Mouse (Mus musculus) ES-Bruce4 (cell line): ENCODE data around the gene Filip1l. TPM values are rescaled to one million over a fixed set of nuclear protein-coding genes. Genes with fewer than 3 reads are reported as not detected.

Experiments
- H3K27ac ChIP-seq: 2 replicates; pipeline ENCODE4 v1.5.1; 2012; ENCODE audit warnings: low read length, inconsistent platforms; ENCODE audit not compliant: insufficient read depth
- H3K27me3 ChIP-seq: 2 replicates; pipeline ENCODE4 v1.6.1; 2012; ENCODE audit warnings: mild to moderate bottlenecking, low read length, inconsistent platforms; ENCODE audit not compliant: control insufficient read depth, poor library complexity, insufficient read depth, severe bottlenecking
- H3K36me3 ChIP-seq: 2 replicates; pipeline ENCODE4 v1.6.1; 2012; ENCODE audit warnings: inconsistent platforms, mild to moderate bottlenecking, low read length, moderate library complexity; ENCODE audit not compliant: control insufficient read depth, poor library complexity, insufficient read depth, severe bottlenecking
- H3K4me1 ChIP-seq: one replicate; pipeline ENCODE4 v1.8.1; 2011; ENCODE audit warnings: low read length; ENCODE audit not compliant: control insufficient read depth, insufficient read depth
- H3K4me3 ChIP-seq: 2 replicates; pipeline ENCODE4 v1.5.1; 2011; ENCODE audit warnings: low read depth, mild to moderate bottlenecking, low read length
- H3K9ac ChIP-seq: 2 replicates; pipeline ENCODE4 v1.6.1; 2012; ENCODE audit warnings: low read depth, mild to moderate bottlenecking, inconsistent platforms; ENCODE audit not compliant: poor library complexity, severe bottlenecking
- H3K9me3 ChIP-seq: replicated peaks from 2 replicates; pipeline ENCODE4 v1.6.1; 2012; ENCODE audit warnings: mild to moderate bottlenecking, low read length, inconsistent platforms; ENCODE audit not compliant: control insufficient read depth, poor library complexity, insufficient read depth, severe bottlenecking
- CTCF ChIP-seq: IDR thresholded peaks from one replicate; pipeline ENCODE4 v1.8.1; 2011; ENCODE audit warnings: low read depth, low read length
- EP300 ChIP-seq: IDR thresholded peaks from 2 replicates; pipeline ENCODE4 v1.6.1; 2011; ENCODE audit warnings: low read depth, low read length; ENCODE audit not compliant: insufficient read depth
- POLR2A ChIP-seq: IDR thresholded peaks from one replicate; pipeline ENCODE4 v1.8.1; 2011; ENCODE audit warnings: low read length; ENCODE audit not compliant: insufficient read depth
- polyA plus RNA-seq: library from polyadenylated mRNA; stranded (reverse); fragments of >200 nt; gene quantifications from 2 replicates; pipeline ENCODE4 v1.2.4, GENCODE M21; 2011; ENCODE audit warnings: low read depth; ENCODE audit not compliant: missing spikeins, insufficient read depth, insufficient read length

Gene Filip1l
- polyA plus RNA-seq, 1 experiment = 2.0 TPM

DNA sequence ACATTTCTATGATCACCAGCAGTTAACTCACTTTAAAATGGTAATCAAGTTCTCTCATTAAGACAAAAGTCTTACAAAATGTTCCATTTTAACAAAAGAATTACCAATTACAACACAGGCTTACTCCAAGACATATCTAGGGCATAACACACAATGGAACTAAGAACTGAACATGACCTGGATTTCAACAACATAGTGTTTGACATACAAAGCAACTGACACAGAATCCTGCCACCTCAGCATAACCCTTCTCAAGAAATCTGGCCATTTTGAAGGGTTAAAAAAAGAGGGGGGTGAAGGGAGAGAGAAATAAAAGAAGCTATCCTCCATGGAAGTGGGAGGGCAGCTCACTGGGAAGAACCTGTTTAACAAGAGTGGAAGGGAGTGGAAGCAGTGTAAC lies 248.1 kb downstream of the Filip1l start:
- Histone ChIP-seq H3K9ac (no peak overlapping the region), H3K9me3 (no peaks in the 10 kb centered on the region), H3K27me3 (no peaks in the 10 kb centered on the region), H3K4me1 (no peaks in the 10 kb centered on the region), H3K36me3 (no peaks in the 10 kb centered on the region), H3K27ac (no peak overlapping the region), H3K4me3 (no peak overlapping the region)
- TF ChIP-seq CTCF (no peak), POLR2A (no peak), EP300 (no peak)

DNA sequence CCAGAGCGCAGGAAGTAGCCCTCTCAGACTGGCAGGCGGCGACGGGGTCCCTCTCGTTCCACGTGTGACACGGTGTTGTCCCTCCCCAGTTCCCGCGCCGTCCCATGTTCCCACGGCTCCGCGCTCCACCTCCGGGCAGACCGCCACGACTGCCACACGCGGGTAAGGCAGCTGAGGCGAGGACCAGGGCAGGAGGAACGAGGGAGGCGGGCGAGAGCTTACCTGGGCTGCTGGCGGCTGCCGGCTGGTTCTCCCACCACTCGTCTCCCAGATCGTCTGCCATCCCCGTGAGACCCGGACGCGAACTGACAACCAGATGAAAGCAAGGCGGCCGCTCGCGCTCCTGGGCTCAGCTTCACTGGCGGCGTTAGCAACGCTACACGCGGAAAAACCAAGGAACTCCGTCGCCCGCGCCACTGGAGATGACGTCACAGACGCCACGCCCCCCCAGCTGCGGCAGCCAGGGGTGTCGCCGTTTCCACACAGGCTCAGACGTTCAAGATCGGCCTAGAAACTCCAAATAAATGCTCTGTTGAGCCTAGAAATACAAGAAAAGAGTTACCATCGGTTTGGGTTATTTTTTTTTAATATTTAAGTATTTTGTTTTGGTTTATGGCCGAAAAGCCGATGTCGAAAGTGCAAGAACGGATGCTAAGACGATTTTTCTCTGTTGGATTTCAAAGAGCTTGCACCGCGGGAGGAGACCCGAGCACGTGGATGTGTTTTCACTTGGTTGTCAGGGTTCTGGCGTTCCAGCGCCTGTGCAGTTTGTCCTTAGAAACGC lies 253.7 kb downstream of the Filip1l start, which contains the start of gene Cmss1:
Gene Cmss1, minus strand, starts transcription at position 421 of the 784 bp plus-strand sequence.
- TF ChIP-seq POLR2A (no peak), CTCF (no peak), EP300 (no peak)

DNA sequence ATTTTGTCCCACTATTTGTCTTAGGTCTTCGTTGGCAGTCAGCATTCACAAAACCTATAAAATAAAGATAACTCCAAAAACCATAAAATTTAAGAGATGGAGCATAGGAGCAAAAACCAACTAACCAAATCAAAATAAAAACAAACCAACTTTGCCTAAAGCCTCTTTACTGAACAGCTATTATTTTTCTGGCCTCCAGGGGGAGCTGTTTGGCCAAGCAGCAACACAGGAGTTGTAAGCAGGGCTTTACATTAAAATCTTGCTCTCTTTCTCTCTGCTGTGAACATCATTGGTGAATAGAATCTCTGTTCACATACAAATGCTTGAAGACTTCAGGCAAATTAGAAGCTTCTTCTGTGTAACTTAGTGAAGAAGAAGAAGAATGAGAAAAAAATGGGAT lies 258.9 kb downstream of the Filip1l start:
- H3K9me3 ChIP-seq = no peaks in the 10 kb centered on the region
- TF ChIP-seq CTCF = peak; percentile 35
- no peak for TF ChIP-seq POLR2A
- TF ChIP-seq EP300 = no peak
- H3K4me3 ChIP-seq = no peak overlapping the region
- no peaks in the 10 kb centered on the region for H3K36me3 ChIP-seq
- H3K4me1 ChIP-seq = no peaks in the 10 kb centered on the region
- no peaks in the 10 kb centered on the region for H3K27me3 ChIP-seq
- no peak overlapping the region for H3K27ac ChIP-seq
- H3K9ac ChIP-seq = no peak overlapping the region

More for the DNA sequence above, 253.7 kb downstream of the Filip1l start, which contains the start of gene Cmss1:
- Histone ChIP-seq H3K4me1 (no peaks in the 10 kb centered on the region), H3K9ac (peak within 1 kb of the TSS; percentile 26), H3K27me3 (no peaks in the 10 kb centered on the region), H3K27ac (no peak within 1 kb of the TSS), H3K36me3 (no peaks in the 10 kb centered on the region), H3K9me3 (no peaks in the 10 kb centered on the region), H3K4me3 (peak within 1 kb of the TSS; percentile 83)

Other genes starting within 250 kb of the Filip1l start
- 107 and 126 TPM in 2 replicates for gene Tomm70a, start 231.4 kb upstream of the Filip1l start, polyA plus RNA-seq
- gene Nit2, start 185.8 kb upstream of the Filip1l start, polyA plus RNA-seq = 138 and 154 TPM in 2 replicates
- gene Tbc1d23, start 121.6 kb upstream of the Filip1l start, polyA plus RNA-seq = 32.4 and 35.5 TPM in 2 replicates
- 0.36 TPM in 1 of 2 replicates, not detected in the other for gene Tmem30c, start 60.2 kb upstream of the Filip1l start, polyA plus RNA-seq